Mouse (Mus musculus) mouse embryonic stem cell (cell line): ENCODE results near the gene Gm21627.
"Not testable (repeated sequence)": the region's sequence is repeated elsewhere in the genome, so short reads cannot be mapped to it uniquely, and the experiment has no call there.

Experiments
- in situ Hi-C, 2 experiments: fragments of 300-500 bp; cut with MboI; formaldehyde crosslinking; loops; 1 replicate in 1 of 2; 3 replicates in 1 of 2; pipeline ENCODE4 v1.14.3; 2019 to 2020; ENCODE audit warnings: low sequenced_read_pairs in 2 of 2, low pct_unique_long_range_greater_than_20kb in 1 of 2, mixed read lengths in 1 of 2; ENCODE audit not compliant: unreplicated experiment in 1 of 2

Gene Gm21627

DNA sequence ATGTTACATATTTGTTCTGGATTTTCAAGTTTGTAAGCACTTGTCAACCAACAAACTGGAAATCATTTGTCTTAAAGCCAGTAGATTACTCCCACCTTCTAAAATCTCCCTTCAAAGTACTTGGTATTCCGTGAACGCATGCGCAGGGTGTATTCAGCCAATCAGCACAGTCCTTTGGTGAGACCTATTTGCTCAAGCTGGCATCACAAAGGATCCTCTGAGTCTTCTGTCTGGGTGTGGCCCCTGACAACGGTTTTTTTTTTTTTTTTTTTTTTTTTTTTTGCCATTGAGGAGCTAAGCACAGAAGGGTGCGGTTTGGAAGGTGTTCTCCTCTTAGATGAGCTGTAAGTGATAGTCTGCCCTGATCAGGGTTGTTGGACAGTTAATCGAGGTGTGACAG is at the start of gene Gm21627:
Gene Gm21627, plus strand, starts transcription at position 301 of the 400 bp plus-strand sequence.
- in situ Hi-C loops = not testable (repeated sequence)
